Mouse (Mus musculus) kidney, adult 2 months (tissue): ENCODE measurements around the gene Rtn4ip1.

Experiments used
- CTCF ChIP-seq: fragments of 200-500 bp; conservative IDR thresholded peaks from 2 replicates; pipeline ENCODE4 v1.5.1; 2011; ENCODE audit warnings: low read depth, mild to moderate bottlenecking, control low read depth, low read length, moderate library complexity, mixed read lengths; ENCODE audit not compliant: insufficient read depth, insufficient read length
- POLR2A ChIP-seq: fragments of 200-500 bp; IDR thresholded peaks from one replicate; pipeline ENCODE4 v1.6.1; 2011; ENCODE audit warnings: low read depth, low read length, control low read depth

- TF ChIP-seq CTCF (no peak), POLR2A (peak; percentile 42)
Measured at GRCm38 (mm10) chr10:43901578-43902194, at the start of gene Rtn4ip1, which contains the start of gene Qrsl1.
